Comparison of ENCODE assay signal across 8 mouse cellular contexts in genomic region chr9:92275486-92276207, GRCm38 (mm10). TPM values are rescaled to one million over a fixed set of nuclear protein-coding genes. Genes with fewer than 3 reads are reported as not detected.
A peak's percentile ranks its signal among the peaks of the same experiment; 100 is the strongest.
DNase-seq lines count a peak whose midpoint lies in the region; ATAC-seq lines count a peak whose summit lies in the region.

Gene Plscr2 (plus strand): TSS chr9:92275602.

- peak; percentile 62; the same call in 1 of the 2 replicates for ATAC-seq in heart, embryonic 12.5 days (ENCODE audit: insufficient number of reproducible peaks, low FRiP score)
- no peak for ATAC-seq in limb, embryonic 15.5 days (ENCODE audit: insufficient number of reproducible peaks, low FRiP score, low TSS enrichment, low read depth)

- H3K9ac ChIP-seq in heart, embryonic 12.5 days = peak within 1 kb of the TSS; percentile 53; the same call in 1 of the 2 replicates
- H3K9ac ChIP-seq in limb, embryonic 15.5 days = no peak within 1 kb of the TSS

- H3K4me3 ChIP-seq in heart, embryonic 12.5 days = peak within 1 kb of the TSS; percentile 33
- no peak within 1 kb of the TSS for H3K4me3 ChIP-seq in limb, embryonic 15.5 days
- no peak within 1 kb of the TSS for H3K4me3 ChIP-seq in forebrain, embryonic 10.5 days

- DNase-seq in 3T3-L1 (ENCODE audit: low read depth, low spot score) (peak; percentile 85), R1 (ENCODE audit: low read depth, low spot score) (peak; percentile 83)
- DNase-seq in neural tube, embryonic 10.5 days (ENCODE audit: extremely low spot score, low spot score) = no peak
- DNase-seq in spleen, postnatal 10 days (ENCODE audit: low spot score in 2 of 2) = no peak
- no peak for DNase-seq in forebrain, embryonic 10.5 days (ENCODE audit: extremely low spot score, low spot score)
- DNase-seq in right cerebral cortex, postnatal 10 days (ENCODE audit: low spot score in 2 of 2) = no peak

- H3K9me3 ChIP-seq in heart, embryonic 12.5 days (replicated peaks) = no peaks in the 10 kb centered on the region
- no peaks in the 10 kb centered on the region for H3K9me3 ChIP-seq in limb, embryonic 15.5 days
- no peaks in the 10 kb centered on the region for H3K9me3 ChIP-seq in forebrain, embryonic 10.5 days

- no peaks in the 10 kb centered on the region for H3K27me3 ChIP-seq in heart, embryonic 12.5 days (replicated peaks)
- H3K27me3 ChIP-seq in limb, embryonic 15.5 days = no peaks in the 10 kb centered on the region
- no peaks in the 10 kb centered on the region for H3K27me3 ChIP-seq in forebrain, embryonic 10.5 days (ENCODE audit: poor library complexity, severe bottlenecking)

- H3K4me1 ChIP-seq in heart, embryonic 12.5 days (replicated peaks) = peaks cover 25% of the 10 kb centered on the region
- peaks cover 12% of the 10 kb centered on the region for H3K4me1 ChIP-seq in limb, embryonic 15.5 days
- no peaks in the 10 kb centered on the region for H3K4me1 ChIP-seq in forebrain, embryonic 10.5 days

- peak within 1 kb of the TSS; percentile 60 for H3K4me2 ChIP-seq in heart, embryonic 12.5 days
- no peak within 1 kb of the TSS for H3K4me2 ChIP-seq in limb, embryonic 15.5 days

- 45% methylated on average over 9 of the region's 9 CpGs for WGBS in heart, embryonic 12.5 days
- WGBS in limb, embryonic 15.5 days = 51% methylated on average over 9 of the region's 9 CpGs
- WGBS in forebrain, embryonic 10.5 days = 85% methylated on average over 9 of the region's 9 CpGs

- H3K36me3 ChIP-seq in heart, embryonic 12.5 days = peaks cover 17% of the 10 kb centered on the region
- no peaks in the 10 kb centered on the region for H3K36me3 ChIP-seq in limb, embryonic 15.5 days
- peaks cover 22% of the 10 kb centered on the region for H3K36me3 ChIP-seq in forebrain, embryonic 10.5 days (replicated peaks)

- peak within 1 kb of the TSS; percentile 89 for H3K27ac ChIP-seq in heart, embryonic 12.5 days (ENCODE audit: poor library complexity, severe bottlenecking)
- 0 out of 2 replicates have a peak within 1 kb of the TSS, but pooled peaks have one; percentile 3 for H3K27ac ChIP-seq in limb, embryonic 15.5 days
- H3K27ac ChIP-seq in forebrain, embryonic 10.5 days = no peak within 1 kb of the TSS

RNA-seq across cellular contexts. Expression of gene Plscr2, which starts in this region (rescaled TPM):
- polyA plus RNA-seq in heart, embryonic 12.5 days (2016; fragmentation: Nextera tagmentation; extraction: Ambion mirVana) = 6.6 and 7.4 TPM in 2 replicates
- polyA plus RNA-seq in limb, embryonic 15.5 days (2015; fragmentation: Nextera tagmentation; extraction: Ambion mirVana) = 1.4 and 1.7 TPM in 2 replicates
- 0.07 and 0.30 TPM in 2 replicates for polyA plus RNA-seq in forebrain, embryonic 10.5 days (2016; fragmentation: Nextera tagmentation; extraction: Ambion mirVana)

Comparison
In these comparisons a context has a peak if more than half of its experiments do, and no peak if none do; other contexts are left out.
1. DNase-seq: peak in 3T3-L1 (single experiment) and R1 (single experiment); none in neural tube, embryonic 10.5 days (single experiment), spleen, postnatal 10 days (0 of 2), forebrain, embryonic 10.5 days (single experiment) and right cerebral cortex, postnatal 10 days (0 of 2).